Mouse (Mus musculus): ENCODE data around the gene Hist4h4. TPM values are rescaled to one million over a fixed set of nuclear protein-coding genes. Genes with fewer than 3 reads are reported as not detected.

Gene Hist4h4
- polyA plus RNA-seq, 1 experiment from 2014 or later = 0.40 TPM

DNA sequence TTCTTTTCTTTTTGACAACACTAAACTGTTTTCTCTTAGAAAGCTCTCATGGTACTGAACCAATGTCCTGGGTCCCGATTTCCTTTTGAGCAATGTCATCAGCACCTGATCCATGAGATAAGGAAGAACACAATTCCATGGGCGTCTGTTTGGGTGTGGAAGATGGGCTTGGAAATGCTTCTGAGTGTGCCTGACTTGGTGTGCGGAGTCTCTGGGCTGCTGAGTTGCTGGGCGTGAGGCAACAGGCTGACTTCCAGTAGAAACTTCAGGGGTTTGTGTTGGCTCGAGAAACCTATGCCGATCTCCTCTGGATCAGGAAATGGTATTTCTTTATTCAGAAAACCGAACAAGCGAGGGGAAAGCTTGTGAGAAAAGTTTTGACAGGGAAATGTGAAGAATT lies 35.1 kb downstream of the Hist4h4 start:
- Histone ChIP-seq H3K36me3 (no peaks in the 10 kb centered on the region), H3K27me3 (no peaks in the 10 kb centered on the region), H3K9me3 (no peaks in the 10 kb centered on the region), H3K4me1 (replicated peaks) (no peaks in the 10 kb centered on the region), H3K4me2 (no peak overlapping the region), H3K27ac (replicated peaks) (no peak overlapping the region), H3K9ac (no peak overlapping the region), H3K4me3 (no peak overlapping the region)
- ATAC-seq (ENCODE audit: low read depth) = no peak
- WGBS = 90% methylated on average over 8 of the region's 8 CpGs

DNA sequence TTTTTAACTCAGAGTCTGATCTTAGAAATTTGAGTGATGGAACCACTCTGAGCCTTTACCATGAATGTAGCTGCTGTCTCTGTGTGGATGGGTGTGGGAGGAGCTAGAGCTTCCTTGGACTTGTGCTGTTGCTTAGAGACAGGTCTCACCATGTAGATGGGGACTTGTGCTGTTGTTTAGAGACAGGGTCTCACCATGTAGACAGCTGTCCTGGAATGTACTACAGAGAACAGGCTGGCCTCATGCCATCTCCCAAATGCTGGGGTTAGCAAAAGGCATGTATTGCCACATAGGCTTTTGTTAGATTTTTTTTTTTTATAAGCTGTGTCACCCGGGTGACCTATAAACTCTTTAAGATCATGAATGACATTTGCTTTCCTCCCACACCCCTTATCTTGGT lies 40.3 kb downstream of the Hist4h4 start:
- Histone ChIP-seq H3K9me3 (no peaks in the 10 kb centered on the region), H3K36me3 (no peaks in the 10 kb centered on the region), H3K27me3 (no peaks in the 10 kb centered on the region), H3K9ac (no peak overlapping the region), H3K4me2 (no peak overlapping the region), H3K4me3 (no peak overlapping the region), H3K4me1 (replicated peaks) (no peaks in the 10 kb centered on the region), H3K27ac (replicated peaks) (no peak overlapping the region)
- WGBS = 93% methylated on average over 1 of the region's 1 CpGs
- no peak for ATAC-seq (ENCODE audit: low read depth)

Small RNA genes within 50 kb of the gene (microRNA-seq; reads per million reads assigned to microRNA genes)
- not detected for gene Gm44364

Other genes starting within 250 kb of the Hist4h4 start
- 0.59 and 1.2 TPM in 2 replicates for gene Plbd1, start 142.5 kb downstream of the Hist4h4 start, polyA plus RNA-seq (2015; fragmentation: Nextera tagmentation; extraction: Ambion mirVana)
- gene Gucy2c, start 22.6 kb downstream of the Hist4h4 start, polyA plus RNA-seq (2015; fragmentation: Nextera tagmentation; extraction: Ambion mirVana) = 0.15 and 0.28 TPM in 2 replicates
- gene H2afj, start 3.8 kb upstream of the Hist4h4 start, polyA plus RNA-seq (2015; fragmentation: Nextera tagmentation; extraction: Ambion mirVana) = 108 and 135 TPM in 2 replicates
- gene BC049715, start 23.2 kb upstream of the Hist4h4 start, polyA plus RNA-seq (2015; fragmentation: Nextera tagmentation; extraction: Ambion mirVana) = 1.1 and 1.3 TPM in 2 replicates
- gene Wbp11, start 23.8 kb upstream of the Hist4h4 start, polyA plus RNA-seq (2015; fragmentation: Nextera tagmentation; extraction: Ambion mirVana) = 79.6 and 85.0 TPM in 2 replicates
- gene Smco3, start 31.0 kb upstream of the Hist4h4 start, polyA plus RNA-seq (2015; fragmentation: Nextera tagmentation; extraction: Ambion mirVana) = 1.7 and 2.1 TPM in 2 replicates
- gene Art4, start 53.3 kb upstream of the Hist4h4 start, polyA plus RNA-seq (2015; fragmentation: Nextera tagmentation; extraction: Ambion mirVana) = 0.34 and 0.59 TPM in 2 replicates
- gene Mgp, start 71.4 kb upstream of the Hist4h4 start, polyA plus RNA-seq (2015; fragmentation: Nextera tagmentation; extraction: Ambion mirVana) = 30.1 and 32.9 TPM in 2 replicates
- not detected in 2 replicates for gene Erp27, start 117.8 kb upstream of the Hist4h4 start, polyA plus RNA-seq (2015; fragmentation: Nextera tagmentation; extraction: Ambion mirVana)
- not detected in 2 replicates for gene Pde6h, start 119.4 kb upstream of the Hist4h4 start, polyA plus RNA-seq (2015; fragmentation: Nextera tagmentation; extraction: Ambion mirVana)
- gene Arhgdib, start 137.5 kb upstream of the Hist4h4 start, polyA plus RNA-seq (2015; fragmentation: Nextera tagmentation; extraction: Ambion mirVana) = 16.6 and 19.8 TPM in 2 replicates

Measured in neural tube, embryonic 13.5 days (tissue).